Mouse (Mus musculus): ENCODE data around the gene Gm26897. TPM values are rescaled to one million over a fixed set of nuclear protein-coding genes. Genes with fewer than 3 reads are reported as not detected.

Gm26897 gene
- total and polyA plus RNA-seq, 3 experiments = not detected

DNA sequence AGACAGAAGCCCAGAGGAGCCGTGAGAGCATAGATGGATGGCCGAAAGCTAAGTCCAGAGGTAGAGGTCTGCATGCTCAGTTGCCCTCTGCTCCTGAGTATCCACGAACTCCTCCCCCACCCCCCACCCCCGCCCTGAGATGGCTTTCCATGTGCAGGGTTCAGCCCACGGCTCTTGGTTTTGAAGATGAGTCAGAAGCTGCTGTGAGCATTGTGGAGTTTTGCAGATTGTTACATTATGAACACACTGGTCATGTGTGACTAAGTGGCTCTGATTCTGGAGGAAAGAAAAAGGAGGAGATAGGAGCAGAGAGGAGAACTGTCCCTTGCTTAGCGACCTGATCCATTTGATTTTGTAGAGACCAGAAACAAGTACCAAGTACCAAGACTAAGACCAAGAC, 42.5 kb downstream of the Gm26897 start:
- Histone ChIP-seq H3K4me1 (ENCODE audit: control insufficient read depth, insufficient read depth, low read length) (peaks cover 1% of the 10 kb centered on the region), H3K79me2 (replicated peaks; ENCODE audit: control insufficient read depth, insufficient read depth, low read length) (no peaks in the 10 kb centered on the region), H3K27me3 (ENCODE audit: control insufficient read depth, insufficient read depth, low read length) (no peaks in the 10 kb centered on the region), H3K27ac (no peak overlapping the region), H3K9ac (ENCODE audit: low read depth, low read length) (no peak overlapping the region), H3K36me3 (ENCODE audit: control insufficient read depth, insufficient read depth, low read length) (no peaks in the 10 kb centered on the region), H3K4me3 (no peak overlapping the region)
- WGBS = 82% methylated on average over 6 of the region's 6 CpGs
- intact Hi-C loops (cut with DNase I) = no loop called here
- TF ChIP-seq CTCF (IDR thresholded peaks at IDR 0.05) = no peak
- TF ChIP-seq EP300 (IDR thresholded peaks at IDR 0.05; ENCODE audit: insufficient read depth, low read depth, low read length) = no peak
- no peak for TF ChIP-seq POLR2A (IDR thresholded peaks at IDR 0.05; ENCODE audit: insufficient read depth, low read depth, low read length)
- DNase-seq = no peak

DNA sequence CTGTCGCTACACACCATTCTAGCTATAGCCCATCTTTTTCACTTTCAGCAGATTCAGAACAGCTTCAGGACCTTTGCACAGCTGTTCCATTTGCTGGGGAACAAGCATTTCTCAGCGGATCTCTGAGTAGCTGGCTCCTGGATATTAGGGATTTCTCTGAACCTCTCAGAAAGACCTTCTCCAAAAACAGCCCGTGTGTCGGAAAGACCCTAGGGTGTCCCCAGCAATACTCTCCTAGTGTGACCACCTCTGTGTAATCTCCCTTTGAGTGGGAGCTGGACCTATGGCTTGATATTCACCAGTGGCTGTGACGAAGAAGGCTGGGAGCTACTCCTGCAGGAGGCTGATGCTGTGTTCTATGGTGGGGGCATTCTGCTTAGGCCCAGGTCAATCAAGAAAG, 44.4 kb downstream of the Gm26897 start:
- 73% methylated on average over 5 of the region's 5 CpGs for WGBS
- Histone ChIP-seq H3K9ac (ENCODE audit: low read depth, low read length) (no peak overlapping the region), H3K27me3 (ENCODE audit: control insufficient read depth, insufficient read depth, low read length) (no peaks in the 10 kb centered on the region), H3K4me3 (no peak overlapping the region), H3K36me3 (ENCODE audit: control insufficient read depth, insufficient read depth, low read length) (no peaks in the 10 kb centered on the region), H3K4me1 (ENCODE audit: control insufficient read depth, insufficient read depth, low read length) (no peaks in the 10 kb centered on the region), H3K79me2 (replicated peaks; ENCODE audit: control insufficient read depth, insufficient read depth, low read length) (no peaks in the 10 kb centered on the region), H3K27ac (no peak overlapping the region)
- DNase-seq = no peak
- intact Hi-C loops (cut with DNase I) = no loop called here
- TF ChIP-seq EP300 (IDR thresholded peaks at IDR 0.05; ENCODE audit: insufficient read depth, low read depth, low read length) = no peak
- TF ChIP-seq CTCF (IDR thresholded peaks at IDR 0.05) = no peak
- TF ChIP-seq POLR2A (IDR thresholded peaks at IDR 0.05; ENCODE audit: insufficient read depth, low read depth, low read length) = no peak

DNA sequence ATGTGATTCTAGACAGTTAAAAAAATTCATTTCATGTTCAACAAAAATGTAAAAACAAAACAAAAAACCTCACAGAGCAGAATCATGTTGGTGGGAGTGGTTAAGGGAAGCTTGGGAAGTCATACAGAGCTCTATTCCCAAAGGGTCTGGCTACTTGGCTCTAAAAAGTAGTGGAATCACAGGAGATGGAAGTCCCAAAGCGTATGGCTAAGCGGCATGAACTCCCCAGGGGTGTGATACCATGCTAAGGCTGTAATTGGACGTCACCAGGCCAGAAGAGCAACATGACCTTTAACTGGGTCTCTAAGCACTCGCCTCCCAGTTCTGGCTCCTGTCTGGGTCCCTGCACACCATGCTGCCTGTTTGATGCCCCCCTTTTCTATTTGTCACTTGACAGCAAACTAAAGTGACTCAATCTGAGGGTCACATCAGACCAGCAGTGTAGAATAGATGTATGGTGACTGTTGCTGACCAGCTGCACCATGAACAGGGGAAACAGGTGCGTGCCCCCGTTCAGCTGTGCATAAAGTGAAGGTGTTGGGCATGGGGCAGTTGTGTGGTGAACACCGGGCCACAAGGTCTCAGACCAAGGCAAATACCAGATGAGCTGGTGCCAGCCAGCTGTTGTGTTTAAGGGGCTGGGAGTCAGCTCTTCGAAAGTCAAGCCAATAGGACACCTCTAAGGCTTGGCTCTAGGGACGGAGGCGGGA, 46.2 kb downstream of the Gm26897 start:
- intact Hi-C loops (cut with DNase I) = no loop called here
- no peak overlapping the region for H3K27ac ChIP-seq
- no peaks in the 10 kb centered on the region for H3K36me3 ChIP-seq (ENCODE audit: control insufficient read depth, insufficient read depth, low read length)
- no peaks in the 10 kb centered on the region for H3K79me2 ChIP-seq (replicated peaks; ENCODE audit: control insufficient read depth, insufficient read depth, low read length)
- TF ChIP-seq POLR2A (IDR thresholded peaks at IDR 0.05; ENCODE audit: insufficient read depth, low read depth, low read length) = no peak
- no peak for TF ChIP-seq EP300 (IDR thresholded peaks at IDR 0.05; ENCODE audit: insufficient read depth, low read depth, low read length)
- no peak for TF ChIP-seq CTCF (IDR thresholded peaks at IDR 0.05)
- WGBS = 85% methylated on average over 10 of the region's 10 CpGs
- no peak overlapping the region for H3K4me3 ChIP-seq
- H3K9ac ChIP-seq (ENCODE audit: low read depth, low read length) = no peak overlapping the region
- no peaks in the 10 kb centered on the region for H3K27me3 ChIP-seq (ENCODE audit: control insufficient read depth, insufficient read depth, low read length)
- DNase-seq = no peak
- H3K4me1 ChIP-seq (ENCODE audit: control insufficient read depth, insufficient read depth, low read length) = no peaks in the 10 kb centered on the region
